Mouse (Mus musculus) E14TG2a.4 (cell line): ENCODE measurements at regions not wholly inside any gene's neighbourhood (a gene's known extent, or its start where the extent isn't known, plus 50 kb on each side); places are given as distances from the start of the nearest gene placed in this dataset.

Experiments used
- CTCF ChIP-seq: conservative IDR thresholded peaks from 2 replicates; pipeline ENCODE4 v1.5.1; 2014; ENCODE audit warnings: low read length
- NANOG ChIP-seq: IDR thresholded peaks from 2 replicates; pipeline ENCODE4 v1.6.1; 2014; ENCODE audit warnings: borderline replicate concordance, low read length, mixed read lengths

DNA sequence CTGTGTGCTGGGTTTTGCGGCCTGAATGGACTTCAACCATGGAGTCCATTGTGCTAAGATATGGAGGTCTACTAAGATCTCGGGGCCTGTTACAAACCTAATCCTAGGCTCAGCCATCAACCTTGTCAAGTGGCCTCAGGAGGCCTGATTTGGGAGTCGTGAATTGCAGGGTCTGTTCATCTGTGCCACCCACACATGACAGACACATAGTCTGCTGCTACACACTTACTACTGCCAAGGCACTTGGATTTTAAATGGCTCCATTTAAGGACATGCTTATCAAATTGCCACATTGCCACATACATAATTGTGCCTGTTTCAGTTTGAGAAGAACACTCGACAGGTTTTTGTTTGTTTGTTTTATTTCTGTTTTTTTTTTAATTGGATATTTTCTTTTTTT, 737.0 kb downstream of the Tmem132b start:
- TF ChIP-seq CTCF (no peak), NANOG (no peak)
